Mouse (Mus musculus): ENCODE measurements around the gene Gm12169.

DNA sequence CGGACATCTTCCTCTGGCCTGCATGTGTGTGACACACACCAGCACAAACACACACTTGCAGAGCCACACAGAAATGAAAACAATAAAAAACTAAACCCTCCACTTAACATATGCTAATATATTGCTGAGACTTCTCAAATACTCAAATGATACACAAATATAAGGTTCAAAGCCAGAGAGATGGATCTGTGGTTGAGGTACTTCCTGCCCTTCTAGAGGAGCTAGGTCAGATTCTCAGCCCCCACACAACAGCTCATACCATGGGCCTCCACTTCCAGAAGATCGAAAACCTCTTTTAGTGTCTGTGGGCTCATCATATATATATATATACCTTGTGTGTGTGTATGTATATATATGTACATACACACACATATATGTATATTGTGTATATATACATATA is 42.0 kb downstream of the Gm12169 start:
- TF ChIP-seq CTCF (IDR thresholded peaks at IDR 0.05; ENCODE audit: low read depth, low read length) = no peak
- no peak for TF ChIP-seq POLR2A (IDR thresholded peaks at IDR 0.05; ENCODE audit: borderline replicate concordance, low read depth, low read length)

All from bone marrow macrophage, adult 2 months (primary cell).